Mouse (Mus musculus) heart, embryonic 10.5 days (tissue): ENCODE data around the gene Synj1. TPM values are rescaled to one million over a fixed set of nuclear protein-coding genes. Genes with fewer than 3 reads are reported as not detected.

ENCODE experiments used
- DNase-seq: peaks from one replicate; pipeline ENCODE4 v3.0.0-alpha.2; 2017; ENCODE audit warnings: low spot score
- H3K27ac ChIP-seq: fragments of 300-500 bp; sonication (generic); 2 replicates; pipeline ENCODE4 v1.5.1; 2016; ENCODE audit warnings: mild to moderate bottlenecking
- H3K27me3 ChIP-seq: fragments of 300-500 bp; sonication (generic); 2 replicates; pipeline ENCODE4 v1.6.1; 2016; ENCODE audit warnings: mild to moderate bottlenecking; ENCODE audit not compliant: poor library complexity, insufficient read depth, severe bottlenecking
- H3K36me3 ChIP-seq: fragments of 300-500 bp; sonication (generic); 2 replicates; pipeline ENCODE4 v1.6.1; 2016; ENCODE audit warnings: mild to moderate bottlenecking, moderate library complexity
- H3K4me1 ChIP-seq: fragments of 300-500 bp; sonication (generic); 2 replicates; pipeline ENCODE4 v1.6.1; 2016; ENCODE audit warnings: mild to moderate bottlenecking
- H3K4me3 ChIP-seq: fragments of 300-500 bp; sonication (generic); 2 replicates; pipeline ENCODE4 v1.5.1; 2016; ENCODE audit warnings: mild to moderate bottlenecking, moderate library complexity
- H3K9me3 ChIP-seq: fragments of 300-500 bp; sonication (generic); 2 replicates; pipeline ENCODE4 v1.6.1; 2016; ENCODE audit warnings: mild to moderate bottlenecking, moderate library complexity
- WGBS: fragments of 180-500 bp; shearing (Covaris S2); methylation state at CpG from one replicate; pipeline ENCODE4 v1.1.7; 2016; 5-methylcytosine and 5-hydroxymethylcytosine counted together
- polyA plus RNA-seq: library from polyadenylated mRNA; unstranded; fragments of >200 nt; fragmentation: Nextera tagmentation; extraction: Ambion mirVana; gene quantifications from 2 replicates; pipeline ENCODE4 v1.2.1, GENCODE M21; 2016

The Synj1 gene
- polyA plus RNA-seq, 1 experiment from 2014 or later: 14.3 TPM

DNA sequence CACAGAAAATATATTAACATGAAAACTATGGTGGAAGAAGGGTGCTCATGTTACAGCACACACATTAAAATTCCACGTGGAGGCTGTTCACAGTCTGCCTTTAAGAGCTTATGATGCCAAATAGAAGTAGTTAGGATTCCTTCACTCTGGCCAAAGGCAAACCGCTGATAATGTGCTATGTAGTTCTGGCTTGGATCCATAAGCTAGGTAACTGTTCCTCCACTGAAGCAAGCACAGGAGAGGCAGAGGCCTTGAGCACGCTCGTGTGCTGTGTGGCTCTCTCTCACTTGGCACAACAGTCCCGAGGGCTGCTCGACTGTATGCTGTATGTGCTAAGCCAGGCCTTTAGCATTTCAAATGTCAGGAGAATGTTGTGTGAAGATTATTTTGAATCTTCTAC is 55.6 kb downstream of the Synj1 start:
- H3K4me1 ChIP-seq: peaks cover 18% of the 10 kb centered on the region; the same call in 1 of the 2 replicates
- 86% methylated on average over 6 of the region's 6 CpGs for WGBS
- H3K27ac ChIP-seq: no peak overlapping the region
- no peaks in the 10 kb centered on the region for H3K9me3 ChIP-seq
- peaks cover 22% of the 10 kb centered on the region; the same call in 1 of the 2 replicates for H3K36me3 ChIP-seq
- no peak overlapping the region for H3K4me3 ChIP-seq
- no peak for DNase-seq
- no peaks in the 10 kb centered on the region for H3K27me3 ChIP-seq

DNA sequence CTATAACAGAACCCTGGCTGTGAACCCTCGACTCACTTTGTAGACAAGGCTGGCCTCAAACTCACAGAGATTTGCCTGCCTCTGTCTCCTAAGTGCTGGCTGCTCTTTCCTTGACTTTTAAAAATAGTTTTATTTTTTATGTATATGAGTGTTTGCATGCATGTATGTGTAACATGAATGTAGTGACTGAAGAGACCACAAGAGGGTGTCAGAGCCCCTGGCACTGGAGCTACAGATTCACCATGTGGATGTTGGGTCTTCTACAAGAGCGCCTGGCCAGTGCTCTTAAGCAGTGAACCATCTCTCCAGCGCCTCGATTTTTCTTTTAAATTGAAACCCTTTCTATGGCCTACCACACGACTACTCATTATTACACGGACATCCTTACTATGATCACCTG is 57.3 kb downstream of the Synj1 start:
- H3K27me3 ChIP-seq: no peaks in the 10 kb centered on the region
- H3K36me3 ChIP-seq: peaks cover 20% of the 10 kb centered on the region; the same call in 1 of the 2 replicates
- DNase-seq: no peak
- no peak overlapping the region for H3K4me3 ChIP-seq
- peaks cover 23% of the 10 kb centered on the region; the same call in 1 of the 2 replicates for H3K4me1 ChIP-seq
- H3K9me3 ChIP-seq: no peaks in the 10 kb centered on the region
- no peak overlapping the region for H3K27ac ChIP-seq
- 88% methylated on average over 6 of the region's 6 CpGs for WGBS

DNA sequence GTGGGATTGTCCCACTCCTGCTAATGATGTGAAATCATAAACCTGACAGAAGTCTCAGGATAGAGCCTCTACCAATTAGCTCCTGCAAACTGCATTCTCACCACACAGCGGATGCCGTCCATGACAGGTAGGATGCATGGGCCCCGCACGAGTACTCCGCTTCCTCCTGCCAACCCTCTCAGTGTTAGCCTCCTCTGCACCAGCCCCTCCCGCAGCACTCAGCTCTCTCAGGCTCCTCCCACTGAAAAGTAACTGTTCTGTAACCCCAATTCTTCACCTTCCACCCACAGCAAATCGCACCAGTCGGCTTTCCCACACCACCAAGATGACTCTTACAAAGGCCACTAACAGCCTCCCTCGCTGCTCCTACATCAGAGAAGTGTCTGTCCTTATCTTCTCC is 58.0 kb downstream of the Synj1 start:
- Histone ChIP-seq H3K27me3 (no peaks in the 10 kb centered on the region), H3K36me3 (peaks cover 20% of the 10 kb centered on the region; the same call in 1 of the 2 replicates), H3K4me3 (no peak overlapping the region), H3K9me3 (no peaks in the 10 kb centered on the region), H3K27ac (no peak overlapping the region), H3K4me1 (peaks cover 23% of the 10 kb centered on the region; the same call in 1 of the 2 replicates)
- DNase-seq: no peak
- WGBS: 83% methylated on average over 9 of the region's 9 CpGs

DNA sequence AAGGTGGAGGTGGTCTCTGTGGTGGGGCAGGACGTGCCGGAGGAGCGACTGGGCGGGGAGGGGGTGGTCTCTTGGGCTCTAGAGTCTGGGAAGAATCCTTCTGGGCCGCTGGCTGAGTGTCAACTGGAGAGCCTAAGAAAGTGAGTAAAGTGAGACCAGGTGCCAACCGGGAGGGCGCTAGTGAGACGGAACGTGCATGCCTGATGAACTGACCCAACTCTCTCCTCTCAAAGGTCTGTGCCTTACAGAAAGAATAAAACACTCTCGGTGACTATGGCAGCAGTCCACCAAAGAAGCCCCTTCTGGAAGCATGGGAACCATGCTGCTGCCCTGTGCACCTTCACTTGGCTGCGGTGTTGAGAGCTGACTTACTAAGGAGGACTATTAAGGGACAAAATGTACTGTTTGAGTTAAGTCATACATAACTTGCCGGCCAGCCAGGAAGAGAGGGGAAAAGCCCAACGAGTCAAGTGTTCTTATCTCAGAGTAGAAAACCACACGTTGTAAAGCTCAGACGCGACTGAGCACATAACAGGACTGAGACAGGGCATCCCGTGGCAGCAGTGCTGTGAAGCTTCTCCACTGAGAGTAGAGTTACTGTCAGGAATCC is 60.6 kb downstream of the Synj1 start:
- Histone ChIP-seq H3K9me3 (no peaks in the 10 kb centered on the region), H3K27me3 (no peaks in the 10 kb centered on the region), H3K27ac (no peak overlapping the region), H3K4me3 (no peak overlapping the region), H3K4me1 (peaks cover 23% of the 10 kb centered on the region; the same call in 1 of the 2 replicates), H3K36me3 (peaks cover 23% of the 10 kb centered on the region; the same call in 1 of the 2 replicates)
- 39% methylated on average over 17 of the region's 17 CpGs for WGBS
- DNase-seq: no peak

DNA sequence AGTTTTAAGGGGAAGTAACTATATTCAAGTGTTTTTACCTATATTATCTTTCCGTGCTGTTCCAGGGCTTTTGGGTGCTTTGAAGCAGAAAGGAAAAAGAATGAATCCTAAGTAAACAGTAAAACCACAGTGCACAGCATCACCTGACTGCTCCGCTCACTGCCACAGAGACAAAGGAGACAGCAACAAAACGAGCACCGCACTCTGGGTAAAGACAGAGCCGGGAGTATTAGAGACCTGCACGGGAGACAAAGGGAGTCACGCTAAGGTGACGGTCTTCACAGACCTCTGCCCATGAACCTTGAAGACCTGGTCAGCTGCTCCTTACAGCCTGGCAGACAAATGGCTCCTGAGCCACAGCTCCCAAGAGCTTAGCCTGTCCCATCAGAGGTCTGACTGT is 64.1 kb downstream of the Synj1 start:
- Histone ChIP-seq H3K27ac (no peak overlapping the region), H3K4me3 (no peak overlapping the region), H3K36me3 (peaks cover 36% of the 10 kb centered on the region), H3K27me3 (no peaks in the 10 kb centered on the region), H3K4me1 (peaks cover 14% of the 10 kb centered on the region; the same call in 1 of the 2 replicates), H3K9me3 (no peaks in the 10 kb centered on the region)
- peak; percentile 69 for DNase-seq
- WGBS: 88% methylated on average over 8 of the region's 8 CpGs

DNA sequence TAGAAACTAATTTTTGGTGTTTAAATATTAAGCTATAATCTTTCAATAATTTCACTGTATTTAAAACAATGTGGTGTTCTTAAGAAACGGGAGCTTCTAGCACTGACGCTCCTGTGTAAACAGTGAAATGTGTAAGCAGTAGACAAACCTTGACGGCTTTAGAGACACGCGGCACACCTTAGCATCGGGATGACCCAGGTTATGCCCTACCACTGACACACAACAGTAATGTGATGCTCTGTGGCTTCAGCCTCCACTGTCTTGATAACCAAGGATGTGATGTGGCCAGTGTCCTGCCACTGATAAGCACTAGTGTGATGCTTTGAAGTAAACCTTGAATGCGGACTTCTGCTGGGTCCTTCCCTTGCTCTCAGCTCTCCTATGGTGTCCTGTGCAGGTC is 69.9 kb downstream of the Synj1 start:
- peak; percentile 70 for DNase-seq
- no peak overlapping the region for H3K27ac ChIP-seq
- H3K9me3 ChIP-seq: no peaks in the 10 kb centered on the region
- peaks cover 36% of the 10 kb centered on the region for H3K36me3 ChIP-seq
- H3K4me1 ChIP-seq: no peaks in the 10 kb centered on the region
- 92% methylated on average over 7 of the region's 7 CpGs for WGBS
- no peaks in the 10 kb centered on the region for H3K27me3 ChIP-seq
- H3K4me3 ChIP-seq: no peak overlapping the region

DNA sequence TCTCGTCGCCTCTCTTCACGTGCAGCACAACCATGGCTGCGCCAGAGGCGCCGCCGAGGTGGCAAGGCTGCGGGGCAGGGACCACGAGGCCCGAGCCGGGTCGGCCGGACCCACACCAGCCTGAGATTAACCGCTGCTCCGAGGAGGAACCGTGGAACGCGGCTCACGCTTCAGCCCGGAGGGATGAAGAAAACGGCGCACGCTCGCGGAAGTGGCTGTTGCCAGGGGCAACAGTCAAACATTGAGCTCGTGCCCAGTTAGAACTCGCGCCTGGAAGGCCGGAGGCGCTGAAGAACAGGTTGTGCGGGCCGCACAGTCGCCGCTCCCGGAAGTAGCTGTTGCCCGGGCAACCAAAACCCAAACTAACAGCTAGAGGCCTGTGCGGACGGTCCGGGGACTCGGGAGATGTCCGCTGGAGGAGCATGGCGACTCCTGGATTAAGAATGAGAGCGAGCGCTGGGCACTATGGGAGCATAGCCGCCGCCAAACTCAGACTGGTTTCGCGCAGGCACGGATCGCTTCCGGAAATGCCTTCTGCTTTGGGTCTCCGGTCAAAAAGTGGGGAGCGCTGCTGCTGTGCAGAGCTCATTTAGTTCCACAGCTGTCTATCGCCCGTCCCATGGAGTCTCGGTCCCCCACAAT is 76.3 kb downstream of the Synj1 start, which contains the start of gene Cfap298:
Gene Cfap298, minus strand, starts transcription at position 428 of the 642 bp plus-strand sequence.
- Histone ChIP-seq H3K4me1 (peaks cover 10% of the 10 kb centered on the region; the same call in 1 of the 2 replicates), H3K27ac (peak within 1 kb of the TSS; percentile 90)
- under 1% methylated on average over 56 of the region's 56 CpGs for WGBS

DNA sequence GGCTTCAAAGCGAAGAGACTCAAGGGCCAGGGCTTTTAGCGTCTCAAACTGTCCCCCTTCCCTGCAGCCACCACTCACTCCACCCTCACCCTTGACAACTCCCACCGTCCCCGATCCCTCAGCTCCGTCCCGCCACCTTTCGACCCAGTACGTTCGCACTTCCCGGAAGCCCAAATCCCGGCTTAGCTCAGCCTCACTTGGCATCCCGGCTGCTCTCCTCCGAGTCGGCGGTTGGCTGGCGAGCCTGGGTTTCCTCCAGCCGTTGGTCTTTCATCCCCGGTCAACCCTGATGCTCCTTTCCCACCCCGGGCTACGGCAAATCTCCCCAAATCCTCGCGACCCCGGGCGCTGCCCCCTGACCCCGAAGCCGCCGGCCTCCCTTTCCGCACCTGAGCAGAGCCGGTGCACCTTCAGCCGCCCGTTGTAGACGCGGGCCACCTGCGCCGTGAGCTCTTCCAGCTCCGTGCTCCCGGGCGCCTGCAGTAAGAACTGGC is 76.9 kb downstream of the Synj1 start:
- peak overlapping the region; percentile 82 for H3K4me3 ChIP-seq
- WGBS: under 1% methylated on average over 38 of the region's 38 CpGs
- DNase-seq: peak; percentile 88
- H3K27ac ChIP-seq: peak overlapping the region; percentile 90
- H3K9me3 ChIP-seq: no peaks in the 10 kb centered on the region
- H3K36me3 ChIP-seq: peaks cover 18% of the 10 kb centered on the region
- H3K27me3 ChIP-seq: no peaks in the 10 kb centered on the region
- H3K4me1 ChIP-seq: peaks cover 10% of the 10 kb centered on the region; the same call in 1 of the 2 replicates

More for the DNA sequence above, 76.3 kb downstream of the Synj1 start, which contains the start of gene Cfap298:
- no peaks in the 10 kb centered on the region for H3K9me3 ChIP-seq
- peak within 1 kb of the TSS; percentile 82 for H3K4me3 ChIP-seq
- no peaks in the 10 kb centered on the region for H3K27me3 ChIP-seq
- peaks cover 14% of the 10 kb centered on the region; the same call in 1 of the 2 replicates for H3K36me3 ChIP-seq
- DNase-seq: peak; percentile 99

DNA sequence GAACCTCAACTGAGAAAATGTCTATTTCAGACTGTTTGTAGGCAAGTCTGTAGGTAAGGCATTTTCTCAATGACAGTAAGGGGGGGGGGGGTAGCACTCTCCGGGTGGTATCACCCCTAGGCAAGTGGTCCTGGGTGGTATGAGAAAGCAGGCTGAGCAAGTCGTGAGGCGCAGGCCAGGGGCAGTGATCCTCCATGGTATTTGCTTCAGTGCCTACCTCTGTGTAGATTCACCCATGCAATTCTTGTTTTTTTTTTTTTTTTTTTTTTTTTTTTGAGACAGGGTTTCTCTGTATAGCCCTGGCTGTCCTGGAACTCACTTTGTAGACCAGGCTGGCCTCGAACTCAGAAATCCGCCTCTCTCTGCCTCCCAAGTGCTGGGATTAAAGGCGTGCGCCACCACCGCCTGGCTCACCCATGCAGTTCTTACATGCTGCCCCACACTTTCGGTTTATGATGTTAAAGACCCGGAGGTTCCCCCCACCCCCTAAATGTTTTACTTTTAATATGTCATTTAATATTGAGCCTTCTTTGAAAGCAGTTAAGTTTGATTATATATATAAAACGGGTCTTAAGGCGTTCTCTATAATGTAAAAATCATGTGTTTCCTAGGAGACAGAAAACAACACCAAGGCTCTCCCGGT is 77.5 kb downstream of the Synj1 start:
- Histone ChIP-seq H3K4me3 (peak overlapping the region; percentile 82), H3K27ac (peak overlapping the region; percentile 90), H3K27me3 (no peaks in the 10 kb centered on the region), H3K36me3 (peaks cover 22% of the 10 kb centered on the region), H3K4me1 (peaks cover 10% of the 10 kb centered on the region; the same call in 1 of the 2 replicates), H3K9me3 (no peaks in the 10 kb centered on the region)
- peak; percentile 72 for DNase-seq
- 23% methylated on average over 13 of the region's 13 CpGs for WGBS

DNA sequence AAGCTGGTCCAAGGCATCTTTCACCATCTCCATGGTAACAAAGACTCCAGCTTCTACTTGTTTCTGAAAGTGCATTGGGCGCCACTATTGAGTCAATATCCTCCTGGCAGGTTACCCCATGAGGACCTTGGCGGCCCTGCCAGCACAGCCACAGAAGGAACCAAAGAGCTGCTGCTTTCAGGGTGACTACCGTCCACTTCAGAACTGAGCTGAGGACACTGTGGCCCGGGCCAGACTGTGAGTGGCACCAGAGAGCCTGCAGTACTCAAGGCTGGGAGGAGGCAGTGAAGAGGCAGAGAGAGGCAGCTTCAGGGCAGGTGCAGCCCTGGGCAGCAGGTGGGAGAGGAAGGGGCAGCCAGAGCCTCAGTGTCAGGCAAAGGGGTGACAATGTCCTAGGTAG is 83.7 kb downstream of the Synj1 start:
- peaks cover 36% of the 10 kb centered on the region for H3K36me3 ChIP-seq
- DNase-seq: no peak
- no peak overlapping the region for H3K27ac ChIP-seq
- H3K27me3 ChIP-seq: peaks cover 6% of the 10 kb centered on the region; the same call in 1 of the 2 replicates
- WGBS: 87% methylated on average over 4 of the region's 4 CpGs
- peaks cover 12% of the 10 kb centered on the region; the same call in 1 of the 2 replicates for H3K4me1 ChIP-seq
- no peaks in the 10 kb centered on the region for H3K9me3 ChIP-seq
- H3K4me3 ChIP-seq: no peak overlapping the region

DNA sequence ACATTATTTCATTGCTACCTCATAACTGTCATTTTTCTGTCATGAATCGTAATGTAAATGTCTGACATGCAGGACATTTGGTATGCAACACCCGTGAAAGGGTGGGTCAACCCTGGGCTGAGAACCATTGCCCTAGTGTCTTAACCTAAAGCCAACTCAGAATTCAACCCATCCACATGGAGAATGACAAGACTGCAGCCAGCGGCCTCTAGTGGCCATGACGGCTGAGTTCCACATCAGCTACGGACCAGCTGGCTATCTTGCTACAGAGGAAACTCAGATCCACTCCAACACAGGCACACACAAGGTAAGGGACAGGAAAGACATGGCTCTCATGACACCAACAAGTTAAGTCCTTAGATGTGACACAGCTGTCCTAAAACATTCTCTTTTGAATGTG is 85.6 kb downstream of the Synj1 start:
- H3K36me3 ChIP-seq: peaks cover 39% of the 10 kb centered on the region
- 25% methylated on average over 5 of the region's 5 CpGs for WGBS
- H3K4me3 ChIP-seq: no peak overlapping the region
- H3K4me1 ChIP-seq: peaks cover 19% of the 10 kb centered on the region
- no peak overlapping the region for H3K27ac ChIP-seq
- DNase-seq: peak; percentile 85
- no peaks in the 10 kb centered on the region for H3K9me3 ChIP-seq
- H3K27me3 ChIP-seq: peaks cover 6% of the 10 kb centered on the region; the same call in 1 of the 2 replicates

DNA sequence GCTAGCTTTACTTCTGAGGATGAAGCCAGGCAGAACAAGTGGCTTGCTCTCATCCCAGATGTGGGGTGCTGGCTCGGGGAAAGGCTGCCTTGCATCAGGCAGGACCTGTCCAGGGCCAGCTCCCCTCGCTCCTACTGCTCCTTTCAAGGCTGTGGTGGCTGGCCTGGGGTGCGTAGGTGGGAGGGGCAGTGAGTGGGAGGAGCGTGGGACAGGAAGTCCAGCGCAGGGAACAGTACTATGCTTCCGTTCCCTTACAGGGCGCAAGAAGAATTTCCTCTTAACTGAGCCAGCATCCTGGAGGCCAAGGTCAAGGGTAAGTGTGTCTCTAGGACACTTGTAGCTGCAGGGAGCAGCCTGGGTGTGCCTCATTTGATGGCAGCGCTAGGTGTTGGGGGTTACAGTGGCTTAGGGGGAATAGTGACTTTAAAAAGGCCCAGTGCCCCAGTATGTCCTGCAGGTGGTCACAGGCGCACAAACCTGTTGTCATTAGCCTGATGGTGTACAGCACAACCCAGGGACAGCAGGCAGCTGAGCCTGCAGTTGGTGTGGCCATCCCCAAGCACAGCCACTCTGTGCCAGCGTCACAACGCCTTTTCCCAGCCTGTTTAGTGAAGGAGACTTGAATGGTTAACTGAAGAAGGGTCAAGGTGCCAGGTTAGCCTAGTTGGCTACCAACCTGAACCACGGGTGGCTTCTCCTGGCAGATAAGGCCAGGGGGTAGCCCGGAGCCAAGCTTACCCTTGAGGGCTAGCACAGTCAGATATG is 86.3 kb downstream of the Synj1 start:
- Histone ChIP-seq H3K27ac (peak overlapping the region; percentile 69), H3K4me1 (peaks cover 20% of the 10 kb centered on the region), H3K36me3 (peaks cover 36% of the 10 kb centered on the region), H3K4me3 (no peak overlapping the region), H3K9me3 (no peaks in the 10 kb centered on the region), H3K27me3 (peaks cover 6% of the 10 kb centered on the region; the same call in 1 of the 2 replicates)
- 78% methylated on average over 13 of the region's 13 CpGs for WGBS
- no peak for DNase-seq
